Mouse (Mus musculus) gastrocnemius, postnatal 4 days (tissue): Measurements from ENCODE around the gene Ttc21a. TPM values are rescaled to one million over a fixed set of nuclear protein-coding genes. Genes with fewer than 3 reads are reported as not detected.
"Not testable (repeated sequence)": the region's sequence is repeated elsewhere in the genome, so short reads cannot be mapped to it uniquely, and the experiment has no call there.

Source experiments
- DNase-seq, 2 experiments: peaks; one replicate each; pipeline ENCODE4 v3.0.0; 2021 to 2022; ENCODE audit warnings: low spot score in 2 of 2, mixed read lengths in 2 of 2
- total RNA-seq, 2 experiments: library from RNA; stranded (reverse); gene quantifications; 2 replicates each; pipeline ENCODE4 v1.2.3; 2021

Ttc21a gene
- total RNA-seq, 2 experiments from 2014 or later, result 0.15 to 0.34 TPM

GRCm38 (mm10) chr9:119994207-119994606 is 56.8 kb downstream of the Ttc21a start:
- no peak for DNase-seq

- no peak for DNase-seq
These were observed 58.7 kb downstream of the Ttc21a start for GRCm38 (mm10) chr9:119996080-119996479.

- DNase-seq, result no peak
These were observed 61.4 kb downstream of the Ttc21a start for GRCm38 (mm10) chr9:119998776-119999175.

GRCm38 (mm10) chr9:119999636-120000035 is 62.2 kb downstream of the Ttc21a start:
- DNase-seq, result peak in 1 of 2 experiments; percentile 54

- no peak for DNase-seq
These were observed 63.4 kb downstream of the Ttc21a start for GRCm38 (mm10) chr9:120000761-120001160.

- DNase-seq, result peak; percentile 44 to 77
These were observed 64.7 kb downstream of the Ttc21a start for GRCm38 (mm10) chr9:120001945-120002725.

- DNase-seq, result no peak
These were observed 65.5 kb downstream of the Ttc21a start for GRCm38 (mm10) chr9:120002893-120003292.

GRCm38 (mm10) chr9:120005936-120006335 is 68.5 kb downstream of the Ttc21a start:
- no peak for DNase-seq

GRCm38 (mm10) chr9:120007833-120008232 is 70.4 kb downstream of the Ttc21a start:
- no peak for DNase-seq

GRCm38 (mm10) chr9:120009226-120009841 is 71.9 kb downstream of the Ttc21a start:
- no peak for DNase-seq

- DNase-seq, result no peak
These were observed 72.5 kb downstream of the Ttc21a start for GRCm38 (mm10) chr9:120009871-120010270.

GRCm38 (mm10) chr9:120010781-120011511 is 73.5 kb downstream of the Ttc21a start:
- peak; percentile 97 for DNase-seq

GRCm38 (mm10) chr9:120011533-120011932 is 74.1 kb downstream of the Ttc21a start:
- DNase-seq, result peak in 1 of 2 experiments; percentile 73

GRCm38 (mm10) chr9:120012161-120012560 is 74.8 kb downstream of the Ttc21a start:
- DNase-seq, result not testable (repeated sequence)

- no peak for DNase-seq
These were observed 75.4 kb downstream of the Ttc21a start for GRCm38 (mm10) chr9:120012781-120013180.

GRCm38 (mm10) chr9:120013251-120013820 is 75.9 kb downstream of the Ttc21a start:
- no peak for DNase-seq

GRCm38 (mm10) chr9:120014828-120015227 is 77.4 kb downstream of the Ttc21a start:
- DNase-seq, result no peak

- DNase-seq, result no peak
These were observed 79.5 kb downstream of the Ttc21a start for GRCm38 (mm10) chr9:120016956-120017355.
